Mouse (Mus musculus): Measurements from ENCODE around the gene Ttyh3. TPM values are rescaled to one million over a fixed set of nuclear protein-coding genes. Genes with fewer than 3 reads are reported as not detected.

The Ttyh3 gene
- polyA plus RNA-seq, 1 experiment from 2014 or later, result 46.4 TPM

DNA sequence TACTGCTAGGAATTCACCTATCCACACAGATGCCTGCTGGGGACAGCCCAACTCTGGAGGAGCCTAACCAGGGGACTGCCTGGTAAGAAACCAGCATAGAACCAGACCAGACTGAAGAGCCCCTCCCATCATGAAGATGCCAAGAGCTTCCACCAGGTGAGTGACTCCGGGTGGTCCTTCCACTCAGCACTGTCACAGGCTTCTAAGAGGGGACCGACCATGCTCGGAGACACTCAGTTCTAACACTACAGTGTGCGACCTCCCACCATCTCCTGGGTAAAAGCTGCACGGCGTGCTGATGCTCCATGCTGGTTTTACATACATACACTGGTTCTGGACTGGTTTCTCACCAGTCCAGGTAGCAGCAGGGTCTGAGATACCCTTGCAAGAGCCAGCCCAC lies 2.7 kb downstream of the Ttyh3 start:
- Histone ChIP-seq H3K9me3 (ENCODE audit: control insufficient read depth, low read length) (no peaks in the 10 kb centered on the region), H3K36me3 (ENCODE audit: control insufficient read depth, insufficient read depth, low read length) (peaks cover 3% of the 10 kb centered on the region), H3K4me3 (ENCODE audit: low read depth, low read length) (0 out of 2 replicates have a peak overlapping the region, but pooled peaks have one; percentile 93), H3K27me3 (ENCODE audit: control insufficient read depth, insufficient read depth, low read length) (no peaks in the 10 kb centered on the region), H3K4me1 (ENCODE audit: control insufficient read depth, insufficient read depth, low read length) (peaks cover 29% of the 10 kb centered on the region), H3K9ac (ENCODE audit: low read length) (peak overlapping the region; percentile 100), H3K27ac (ENCODE audit: low read depth, low read length) (no peak overlapping the region), H3K4me2 (peak overlapping the region; percentile 98)
- ATAC-seq (ENCODE audit: low FRiP score) (no peak), DNase-seq (ENCODE audit: low spot score, missing footprints) (no peak)
- 83% methylated on average over 6 of the region's 6 CpGs for WGBS

DNA sequence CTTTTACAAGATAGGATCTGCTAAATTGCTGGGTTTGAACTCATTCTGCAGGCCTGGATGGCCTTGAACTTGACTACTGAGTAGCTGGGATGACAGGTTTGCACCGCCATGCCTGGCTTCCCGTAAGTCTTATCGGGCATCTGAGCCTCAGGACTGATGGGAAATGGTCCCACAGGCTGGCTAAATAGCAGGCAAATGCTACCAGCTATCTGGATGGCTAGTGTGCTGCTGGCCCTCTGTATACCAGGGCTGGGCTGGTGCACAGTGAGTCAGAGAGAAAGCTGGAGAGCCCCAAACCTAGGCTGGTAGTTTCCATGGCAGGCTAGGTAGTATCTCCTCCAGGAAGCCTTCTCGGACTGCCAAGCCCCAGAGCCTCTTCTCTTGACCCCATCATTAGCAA lies 3.4 kb downstream of the Ttyh3 start:
- H3K36me3 ChIP-seq (ENCODE audit: control insufficient read depth, insufficient read depth, low read length), result peaks cover 3% of the 10 kb centered on the region
- DNase-seq (ENCODE audit: low spot score, missing footprints), result no peak
- WGBS, result 95% methylated on average over 4 of the region's 4 CpGs
- H3K9me3 ChIP-seq (ENCODE audit: control insufficient read depth, low read length), result no peaks in the 10 kb centered on the region
- H3K4me2 ChIP-seq, result peak overlapping the region; percentile 1; the same call in 1 of the 2 replicates
- H3K4me3 ChIP-seq (ENCODE audit: low read depth, low read length), result no peak overlapping the region
- peaks cover 29% of the 10 kb centered on the region for H3K4me1 ChIP-seq (ENCODE audit: control insufficient read depth, insufficient read depth, low read length)
- no peak for ATAC-seq (ENCODE audit: low FRiP score)
- no peak overlapping the region for H3K9ac ChIP-seq (ENCODE audit: low read length)
- H3K27me3 ChIP-seq (ENCODE audit: control insufficient read depth, insufficient read depth, low read length), result no peaks in the 10 kb centered on the region
- no peak overlapping the region for H3K27ac ChIP-seq (ENCODE audit: low read depth, low read length)

DNA sequence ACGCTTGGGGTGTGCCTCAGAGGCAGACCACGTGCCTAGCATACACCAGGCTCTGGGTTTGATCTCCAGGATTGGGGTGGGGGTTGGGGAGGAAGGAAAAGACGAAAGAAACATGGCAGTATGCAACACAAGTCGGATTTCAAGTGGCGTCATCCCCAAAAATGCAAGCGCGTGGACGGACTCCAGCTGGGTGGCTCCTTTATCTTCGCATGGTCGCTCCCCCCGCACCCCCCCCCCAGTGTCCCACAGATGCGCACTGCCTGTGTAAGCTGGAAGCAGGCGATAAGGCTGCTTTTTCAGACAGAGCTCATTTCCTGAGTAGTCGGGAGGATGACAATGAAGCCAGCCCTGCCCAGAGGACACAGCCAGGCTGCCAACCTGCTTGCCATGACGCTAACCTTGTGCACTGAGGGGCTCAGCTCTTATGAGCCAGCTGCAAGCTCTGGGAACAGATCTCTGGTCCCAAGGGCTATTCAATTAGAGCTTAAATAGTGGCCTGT lies 4.1 kb downstream of the Ttyh3 start:
- H3K9me3 ChIP-seq (ENCODE audit: control insufficient read depth, low read length), result no peaks in the 10 kb centered on the region

DNA sequence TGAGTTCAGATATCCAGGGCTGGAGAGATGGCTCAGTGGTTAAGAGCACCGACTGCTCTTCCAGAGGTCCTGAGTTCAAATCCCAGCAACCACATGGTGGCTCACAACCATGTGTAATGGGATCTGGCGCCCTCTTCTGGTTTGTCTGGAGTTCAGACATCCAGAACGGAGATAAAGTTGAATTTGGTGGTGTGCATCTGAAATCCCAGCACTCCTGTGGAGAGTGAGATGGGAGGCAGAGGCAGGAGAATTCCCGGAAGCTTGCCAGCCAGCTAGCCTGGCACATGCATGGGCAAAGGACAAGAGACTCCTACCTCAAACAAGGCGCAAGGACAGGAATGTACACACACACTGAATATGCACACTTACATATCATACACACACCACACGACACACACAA lies 4.6 kb downstream of the Ttyh3 start:
- H3K9ac ChIP-seq (ENCODE audit: low read length), result no peak overlapping the region
- no peak overlapping the region for H3K4me3 ChIP-seq (ENCODE audit: low read depth, low read length)
- H3K9me3 ChIP-seq (ENCODE audit: control insufficient read depth, low read length), result no peaks in the 10 kb centered on the region
- no peaks in the 10 kb centered on the region for H3K27me3 ChIP-seq (ENCODE audit: control insufficient read depth, insufficient read depth, low read length)
- DNase-seq (ENCODE audit: low spot score, missing footprints), result no peak
- WGBS, result 91% methylated on average over 6 of the region's 6 CpGs
- peaks cover 23% of the 10 kb centered on the region for H3K4me1 ChIP-seq (ENCODE audit: control insufficient read depth, insufficient read depth, low read length)
- H3K4me2 ChIP-seq, result no peak overlapping the region
- peaks cover 3% of the 10 kb centered on the region for H3K36me3 ChIP-seq (ENCODE audit: control insufficient read depth, insufficient read depth, low read length)
- H3K27ac ChIP-seq (ENCODE audit: low read depth, low read length), result no peak overlapping the region
- no peak for ATAC-seq (ENCODE audit: low FRiP score)

More for the DNA sequence above, 4.1 kb downstream of the Ttyh3 start:
- Histone ChIP-seq H3K4me1 (ENCODE audit: control insufficient read depth, insufficient read depth, low read length) (peaks cover 28% of the 10 kb centered on the region), H3K27me3 (ENCODE audit: control insufficient read depth, insufficient read depth, low read length) (no peaks in the 10 kb centered on the region), H3K9ac (ENCODE audit: low read length) (no peak overlapping the region), H3K4me2 (no peak overlapping the region), H3K27ac (ENCODE audit: low read depth, low read length) (no peak overlapping the region), H3K4me3 (ENCODE audit: low read depth, low read length) (no peak overlapping the region), H3K36me3 (ENCODE audit: control insufficient read depth, insufficient read depth, low read length) (peaks cover 3% of the 10 kb centered on the region)
- WGBS, result 86% methylated on average over 15 of the region's 15 CpGs
- DNase-seq (ENCODE audit: low spot score, missing footprints), result no peak
- ATAC-seq (ENCODE audit: low FRiP score), result no peak

DNA sequence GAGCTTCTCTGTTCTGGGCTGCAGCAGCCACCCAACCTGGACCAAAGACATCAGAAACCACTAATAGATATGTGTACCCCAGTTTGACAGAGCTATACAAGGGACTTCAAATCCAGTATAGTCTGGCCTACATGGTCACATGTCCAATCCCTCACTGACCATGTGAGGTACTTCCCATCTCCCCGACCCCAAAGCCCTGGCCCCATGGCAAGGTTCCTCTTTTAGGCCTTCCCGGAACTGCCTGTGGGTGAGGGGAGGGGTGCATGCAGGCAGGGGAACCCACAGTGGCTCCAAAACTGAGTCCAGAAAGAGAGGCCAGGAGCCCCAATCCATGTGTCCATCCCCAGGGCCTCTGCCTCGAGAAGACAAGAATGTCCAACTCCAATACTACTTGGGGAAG lies 6.8 kb downstream of the Ttyh3 start:
- no peak overlapping the region for H3K27ac ChIP-seq (ENCODE audit: low read depth, low read length)
- H3K9me3 ChIP-seq (ENCODE audit: control insufficient read depth, low read length), result no peaks in the 10 kb centered on the region
- DNase-seq (ENCODE audit: low spot score, missing footprints), result no peak
- H3K9ac ChIP-seq (ENCODE audit: low read length), result no peak overlapping the region
- no peaks in the 10 kb centered on the region for H3K27me3 ChIP-seq (ENCODE audit: control insufficient read depth, insufficient read depth, low read length)
- H3K4me1 ChIP-seq (ENCODE audit: control insufficient read depth, insufficient read depth, low read length), result peaks cover 15% of the 10 kb centered on the region
- 68% methylated on average over 3 of the region's 3 CpGs for WGBS
- no peak for ATAC-seq (ENCODE audit: low FRiP score)
- H3K4me2 ChIP-seq, result no peak overlapping the region
- peaks cover 8% of the 10 kb centered on the region for H3K36me3 ChIP-seq (ENCODE audit: control insufficient read depth, insufficient read depth, low read length)
- H3K4me3 ChIP-seq (ENCODE audit: low read depth, low read length), result no peak overlapping the region

DNA sequence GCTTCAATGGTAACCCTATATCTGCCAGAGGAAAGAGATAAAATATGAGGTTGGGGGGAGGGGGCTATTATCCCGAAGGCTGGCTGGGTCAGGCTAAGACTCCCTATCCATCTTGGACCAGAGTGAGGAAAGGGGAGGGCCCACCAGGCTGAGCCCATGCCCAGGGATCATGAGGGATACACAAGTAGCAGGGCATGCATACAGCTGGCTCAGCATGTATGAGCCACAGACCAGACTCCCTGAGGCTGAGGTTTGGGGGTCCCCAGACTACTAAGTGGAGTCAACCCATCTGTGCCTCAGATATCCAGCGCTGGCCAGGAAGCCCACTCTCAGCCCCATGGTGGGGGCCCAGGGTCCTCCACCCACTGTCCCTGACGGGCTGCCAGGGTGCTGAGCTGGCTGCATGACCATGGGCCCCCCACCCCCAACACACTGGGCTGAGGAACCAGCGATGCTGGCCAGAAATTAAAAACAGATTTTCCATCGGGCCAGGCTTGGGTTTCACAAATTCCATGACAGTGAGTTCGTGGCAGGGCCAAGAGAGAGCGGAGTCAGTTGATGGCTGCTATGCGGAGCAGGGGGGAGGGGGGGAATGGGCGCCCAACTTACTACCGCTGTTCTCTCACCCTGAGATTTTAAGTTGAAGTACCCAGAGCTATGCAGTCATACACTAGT lies 7.4 kb downstream of the Ttyh3 start:
- no peak overlapping the region for H3K4me3 ChIP-seq (ENCODE audit: low read depth, low read length)
- WGBS, result 84% methylated on average over 10 of the region's 10 CpGs
- no peak overlapping the region for H3K9ac ChIP-seq (ENCODE audit: low read length)
- H3K4me2 ChIP-seq, result no peak overlapping the region
- ATAC-seq (ENCODE audit: low FRiP score) (peak; percentile 26; the same call in 1 of the 2 replicates), DNase-seq (ENCODE audit: low spot score, missing footprints) (no peak)
- H3K36me3 ChIP-seq (ENCODE audit: control insufficient read depth, insufficient read depth, low read length), result peaks cover 10% of the 10 kb centered on the region
- no peaks in the 10 kb centered on the region for H3K9me3 ChIP-seq (ENCODE audit: control insufficient read depth, low read length)
- no peak overlapping the region for H3K27ac ChIP-seq (ENCODE audit: low read depth, low read length)
- H3K27me3 ChIP-seq (ENCODE audit: control insufficient read depth, insufficient read depth, low read length), result no peaks in the 10 kb centered on the region
- H3K4me1 ChIP-seq (ENCODE audit: control insufficient read depth, insufficient read depth, low read length), result peaks cover 8% of the 10 kb centered on the region

DNA sequence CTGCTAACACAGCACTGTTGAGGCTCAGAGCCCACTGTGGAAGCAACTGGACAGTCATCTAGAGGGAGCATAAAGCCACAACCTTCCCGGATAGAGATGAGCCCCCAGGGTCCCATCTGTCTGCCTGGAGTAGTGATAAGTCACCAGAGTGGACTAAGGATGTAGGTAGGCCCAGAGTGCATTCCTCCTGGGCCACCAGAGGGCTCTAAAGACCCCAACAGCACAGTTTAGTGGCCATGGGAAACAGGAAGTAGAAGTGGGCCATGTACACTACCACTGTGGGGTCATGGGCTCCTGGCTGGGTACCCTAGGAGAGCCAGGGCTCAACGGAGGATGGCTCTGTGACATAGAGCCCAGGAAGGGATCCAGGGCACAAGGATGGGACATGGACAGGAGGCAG lies 8.0 kb downstream of the Ttyh3 start:
- 83% methylated on average over 2 of the region's 2 CpGs for WGBS
- Histone ChIP-seq H3K27ac (ENCODE audit: low read depth, low read length) (no peak overlapping the region), H3K27me3 (ENCODE audit: control insufficient read depth, insufficient read depth, low read length) (no peaks in the 10 kb centered on the region), H3K36me3 (ENCODE audit: control insufficient read depth, insufficient read depth, low read length) (peaks cover 10% of the 10 kb centered on the region), H3K4me1 (ENCODE audit: control insufficient read depth, insufficient read depth, low read length) (peaks cover 5% of the 10 kb centered on the region; the same call in 1 of the 2 replicates), H3K4me2 (no peak overlapping the region), H3K9ac (ENCODE audit: low read length) (no peak overlapping the region), H3K9me3 (ENCODE audit: control insufficient read depth, low read length) (no peaks in the 10 kb centered on the region), H3K4me3 (ENCODE audit: low read depth, low read length) (no peak overlapping the region)
- DNase-seq (ENCODE audit: low spot score, missing footprints), result no peak
- ATAC-seq (ENCODE audit: low FRiP score), result no peak

DNA sequence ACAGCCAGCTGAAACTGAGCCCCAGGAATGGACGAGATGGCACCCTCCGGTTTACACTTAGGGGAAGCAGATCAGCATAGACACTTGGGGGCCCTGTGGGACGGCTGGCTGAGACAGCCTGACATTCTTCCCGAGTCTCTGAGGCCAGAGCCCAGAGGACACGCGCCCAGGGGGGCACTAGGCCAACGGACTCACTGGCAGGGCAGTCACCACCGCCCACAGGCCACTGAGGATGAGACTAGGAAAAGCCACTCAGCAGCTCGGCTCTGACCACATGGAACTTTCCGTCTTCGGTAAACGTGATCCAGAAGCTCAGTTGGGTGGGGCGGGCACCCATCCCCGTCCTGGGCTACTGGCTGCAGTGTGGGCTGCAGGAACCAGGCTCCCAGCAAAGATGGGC lies 9.0 kb downstream of the Ttyh3 start:
- Histone ChIP-seq H3K36me3 (ENCODE audit: control insufficient read depth, insufficient read depth, low read length) (peaks cover 13% of the 10 kb centered on the region), H3K27ac (ENCODE audit: low read depth, low read length) (no peak overlapping the region), H3K4me1 (ENCODE audit: control insufficient read depth, insufficient read depth, low read length) (0 out of 2 replicates have a peak, but pooled peaks cover 2% of the 10 kb centered on the region), H3K9ac (ENCODE audit: low read length) (no peak overlapping the region), H3K9me3 (ENCODE audit: control insufficient read depth, low read length) (no peaks in the 10 kb centered on the region), H3K4me2 (no peak overlapping the region), H3K4me3 (ENCODE audit: low read depth, low read length) (no peak overlapping the region), H3K27me3 (ENCODE audit: control insufficient read depth, insufficient read depth, low read length) (no peaks in the 10 kb centered on the region)
- DNase-seq (ENCODE audit: low spot score, missing footprints) (no peak), ATAC-seq (ENCODE audit: low FRiP score) (no peak)
- WGBS, result 90% methylated on average over 14 of the region's 14 CpGs

DNA sequence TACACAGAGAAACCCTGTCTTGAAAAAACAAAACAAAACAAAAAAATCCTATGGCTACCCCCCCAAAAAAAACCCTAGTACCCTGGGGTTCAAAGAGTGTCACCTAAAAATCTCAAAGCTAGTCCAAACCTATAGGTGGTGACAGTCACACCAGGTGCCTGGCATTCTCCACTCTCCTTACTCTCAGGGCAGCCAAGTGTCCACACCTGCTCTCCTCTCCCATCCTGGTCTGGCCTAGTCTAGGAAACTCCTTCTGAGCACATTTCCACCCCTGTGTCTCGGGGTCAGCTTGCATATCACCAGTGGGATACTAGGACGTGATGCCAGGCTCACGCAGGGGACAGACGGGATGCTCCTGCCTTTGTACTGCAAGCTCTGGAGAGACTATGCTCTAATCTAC lies 9.5 kb downstream of the Ttyh3 start:
- H3K27ac ChIP-seq (ENCODE audit: low read depth, low read length), result no peak overlapping the region
- 97% methylated on average over 4 of the region's 4 CpGs for WGBS
- no peak overlapping the region for H3K9ac ChIP-seq (ENCODE audit: low read length)
- H3K4me3 ChIP-seq (ENCODE audit: low read depth, low read length), result no peak overlapping the region
- no peak for ATAC-seq (ENCODE audit: low FRiP score)
- H3K36me3 ChIP-seq (ENCODE audit: control insufficient read depth, insufficient read depth, low read length), result peaks cover 13% of the 10 kb centered on the region
- H3K27me3 ChIP-seq (ENCODE audit: control insufficient read depth, insufficient read depth, low read length), result no peaks in the 10 kb centered on the region
- no peak overlapping the region for H3K4me2 ChIP-seq
- H3K9me3 ChIP-seq (ENCODE audit: control insufficient read depth, low read length), result no peaks in the 10 kb centered on the region
- no peaks in the 10 kb centered on the region for H3K4me1 ChIP-seq (ENCODE audit: control insufficient read depth, insufficient read depth, low read length)
- DNase-seq (ENCODE audit: low spot score, missing footprints), result no peak

Data from midbrain, embryonic 11.5 days (tissue).